Mouse (Mus musculus) telencephalon, adult 2 months (tissue): ENCODE measurements at regions not wholly inside any gene's neighbourhood (a gene's known extent, or its start where the extent isn't known, plus 50 kb on each side); places are given as distances from the start of the nearest gene placed in this dataset.

Source experiments
- DNase-seq: peaks from one replicate; pipeline ENCODE4 v3.0.0-alpha.2; 2011; ENCODE audit warnings: low read depth, low spot score

- no peak for DNase-seq
These were observed 95.0 kb upstream of the Supt20 start for GRCm38 (mm10) chr3:54597326-54598274.

- DNase-seq = no peak
These were observed 94.3 kb upstream of the Supt20 start for GRCm38 (mm10) chr3:54598296-54598695.

- no peak for DNase-seq
These were observed 87.8 kb upstream of the Supt20 start for GRCm38 (mm10) chr3:54604705-54605379.

- no peak for DNase-seq
These were observed 81.1 kb upstream of the Supt20 start for GRCm38 (mm10) chr3:54611431-54611990.

GRCm38 (mm10) chr3:54613845-54614244 lies 78.8 kb upstream of the Supt20 start:
- DNase-seq = no peak

- no peak for DNase-seq
These were observed 75.3 kb upstream of the Supt20 start for GRCm38 (mm10) chr3:54617298-54617697.

- DNase-seq = no peak
These were observed 74.3 kb upstream of the Supt20 start for GRCm38 (mm10) chr3:54618286-54618685.

- no peak for DNase-seq
These were observed 62.4 kb upstream of the Supt20 start for GRCm38 (mm10) chr3:54630254-54630653.

GRCm38 (mm10) chr3:54632731-54633130 lies 59.9 kb upstream of the Supt20 start:
- DNase-seq = no peak

- DNase-seq = no peak
These were observed 59.2 kb upstream of the Supt20 start for GRCm38 (mm10) chr3:54633446-54633845.

- no peak for DNase-seq
These were observed 58.2 kb upstream of the Supt20 start for GRCm38 (mm10) chr3:54634456-54634855.
